Mouse (Mus musculus) MEL (cell line): ENCODE measurements around the gene Atg5. TPM values are rescaled to one million over a fixed set of nuclear protein-coding genes. Genes with fewer than 3 reads are reported as not detected.

Experiments
- DNase-seq: peaks from one replicate; pipeline ENCODE4 v3.0.0; 2011; ENCODE audit warnings: low read depth, low spot score
- H3K27ac ChIP-seq: 2 replicates; pipeline ENCODE4 v1.5.1; 2012; ENCODE audit warnings: low read depth, mild to moderate bottlenecking, control low read depth, low read length, moderate library complexity; ENCODE audit not compliant: control insufficient read depth
- H3K27me3 ChIP-seq, 2 experiments: fragments of 150-350 bp in 1 of 2; sonication (generic) in 1 of 2; 2 replicates each; pipeline ENCODE4 v1.6.1; 2012; ENCODE audit warnings: low read length in 2 of 2, mild to moderate bottlenecking in 2 of 2, improper control_type of control experiment in 1 of 2, moderate library complexity in 1 of 2; ENCODE audit not compliant: insufficient read depth in 2 of 2, control insufficient read depth in 1 of 2
- H3K36me3 ChIP-seq, 2 experiments: 2 replicates each; pipeline ENCODE4 v1.6.1; 2012 to 2014; ENCODE audit warnings: low read length in 2 of 2, improper control_type of control experiment in 1 of 2, inconsistent platforms in 1 of 2, mild to moderate bottlenecking in 1 of 2; ENCODE audit not compliant: insufficient read depth in 2 of 2, control insufficient read depth in 1 of 2
- H3K4me1 ChIP-seq, 2 experiments: fragments of 150-350 bp in 1 of 2; sonication (generic) in 1 of 2; 2 replicates each; pipeline ENCODE4 v1.6.1; 2012; ENCODE audit warnings: low read length in 2 of 2, improper control_type of control experiment in 1 of 2, mild to moderate bottlenecking in 1 of 2; ENCODE audit not compliant: insufficient read depth in 2 of 2, control insufficient read depth in 1 of 2
- H3K4me3 ChIP-seq, 2 experiments: fragments of 150-350 bp in 1 of 2; sonication (generic) in 1 of 2; 2 replicates each; pipeline ENCODE4 v1.5.1; 2012; ENCODE audit warnings: low read depth in 2 of 2, low read length in 2 of 2, mild to moderate bottlenecking in 2 of 2, moderate library complexity in 2 of 2, control low read depth in 1 of 2, improper control_type of control experiment in 1 of 2; ENCODE audit not compliant: control insufficient read depth in 1 of 2, insufficient read depth in 1 of 2
- H3K79me2 ChIP-seq: 2 replicates; pipeline ENCODE4 v1.6.1; 2012; ENCODE audit warnings: mild to moderate bottlenecking, low read length, moderate library complexity; ENCODE audit not compliant: control insufficient read depth, poor library complexity, insufficient read depth
- H3K9ac ChIP-seq: 2 replicates; pipeline ENCODE4 v1.6.1; 2012; ENCODE audit warnings: low read depth, mild to moderate bottlenecking, control low read depth, low read length, moderate library complexity; ENCODE audit not compliant: control insufficient read depth, poor library complexity, severe bottlenecking
- H3K9me3 ChIP-seq: fragments of 150-350 bp; sonication (generic); replicated peaks from 2 replicates; pipeline ENCODE4 v1.6.1; 2012; ENCODE audit warnings: mild to moderate bottlenecking, low read length, improper control_type of control experiment, moderate library complexity; ENCODE audit not compliant: insufficient read depth
- BHLHE40 ChIP-seq: IDR thresholded peaks from 2 replicates; pipeline ENCODE4 v1.6.1; 2012; ENCODE audit warnings: low read depth, mild to moderate bottlenecking, inconsistent platforms, low read length, improper control_type of control experiment, borderline replicate concordance
- CHD2 ChIP-seq: IDR thresholded peaks from 2 replicates; pipeline ENCODE4 v1.6.1; 2011; ENCODE audit warnings: low read length, improper control_type of control experiment
- E2F4 ChIP-seq: IDR thresholded peaks from 2 replicates; pipeline ENCODE4 v1.6.1; 2011; ENCODE audit warnings: low read depth, low read length, improper control_type of control experiment, borderline replicate concordance
- ELF1 ChIP-seq: IDR thresholded peaks from 2 replicates; pipeline ENCODE4 v1.6.1; 2014; ENCODE audit warnings: low read depth, mild to moderate bottlenecking, inconsistent platforms, low read length, improper control_type of control experiment, moderate library complexity
- HCFC1 ChIP-seq: IDR thresholded peaks from 2 replicates; pipeline ENCODE4 v1.6.1; 2012; ENCODE audit warnings: low read depth, mild to moderate bottlenecking, inconsistent platforms, low read length, improper control_type of control experiment, moderate library complexity
- KAT2A ChIP-seq: conservative IDR thresholded peaks from 2 replicates; pipeline ENCODE4 v1.6.1; 2012; ENCODE audit warnings: low read depth, low read length, improper control_type of control experiment, inconsistent platforms
- MAFK ChIP-seq: IDR thresholded peaks from 2 replicates; pipeline ENCODE4 v1.6.1; 2011; ENCODE audit warnings: low read depth, mild to moderate bottlenecking, low read length, improper control_type of control experiment, borderline replicate concordance
- MAZ ChIP-seq: IDR thresholded peaks from 2 replicates; pipeline ENCODE4 v1.6.1; 2012; ENCODE audit warnings: low read depth, mild to moderate bottlenecking, inconsistent platforms, low read length, improper control_type of control experiment
- MEF2A ChIP-seq: IDR thresholded peaks from 2 replicates; pipeline ENCODE4 v1.6.1; 2014; ENCODE audit warnings: low read depth, mild to moderate bottlenecking, inconsistent platforms, low read length, improper control_type of control experiment; ENCODE audit not compliant: poor library complexity, insufficient replicate concordance, severe bottlenecking; ENCODE audit errors: extremely low read depth
- MXI1 ChIP-seq: IDR thresholded peaks from 2 replicates; pipeline ENCODE4 v1.6.1; 2011; ENCODE audit warnings: mild to moderate bottlenecking, low read depth, low read length, improper control_type of control experiment
- POLR2A ChIP-seq, 2 experiments: IDR thresholded peaks; 2 replicates each; pipeline ENCODE4 v1.6.1; 2011 to 2012; ENCODE audit warnings: low read length in 2 of 2, mild to moderate bottlenecking in 2 of 2, control low read depth in 1 of 2, improper control_type of control experiment in 1 of 2, low read depth in 1 of 2, moderate library complexity in 1 of 2; ENCODE audit not compliant: control insufficient read depth in 1 of 2, insufficient read depth in 1 of 2, poor library complexity in 1 of 2
- POLR2AphosphoS2 ChIP-seq: IDR thresholded peaks from 2 replicates; pipeline ENCODE4 v1.6.1; 2011; ENCODE audit warnings: low read length, improper control_type of control experiment
- POLR2AphosphoS5 ChIP-seq: IDR thresholded peaks from 2 replicates; pipeline ENCODE4 v1.6.1; 2012; ENCODE audit warnings: low read depth, borderline replicate concordance, mild to moderate bottlenecking, inconsistent platforms, low read length, moderate library complexity, mixed read lengths
- RCOR1 ChIP-seq: IDR thresholded peaks from 2 replicates; pipeline ENCODE4 v1.6.1; 2012; ENCODE audit warnings: low read depth, mild to moderate bottlenecking, inconsistent platforms, low read length, improper control_type of control experiment
- SIN3A ChIP-seq: IDR thresholded peaks from 2 replicates; pipeline ENCODE4 v1.6.1; 2012; ENCODE audit warnings: low read length, improper control_type of control experiment, inconsistent platforms
- TAL1 ChIP-seq: IDR thresholded peaks from 2 replicates; pipeline ENCODE4 v1.6.1; 2012; ENCODE audit warnings: mild to moderate bottlenecking, inconsistent platforms, low read length, moderate library complexity, mixed read lengths
- TCF12 ChIP-seq: IDR thresholded peaks from 2 replicates; pipeline ENCODE4 v1.6.1; 2014; ENCODE audit warnings: low read depth, mild to moderate bottlenecking, inconsistent platforms, low read length, improper control_type of control experiment, moderate library complexity
- UBTF ChIP-seq: IDR thresholded peaks from 2 replicates; pipeline ENCODE4 v1.6.1; 2012; ENCODE audit warnings: low read depth, mild to moderate bottlenecking, inconsistent platforms, low read length, improper control_type of control experiment, moderate library complexity, borderline replicate concordance; ENCODE audit not compliant: insufficient read depth
- USF1 ChIP-seq: IDR thresholded peaks from 2 replicates; pipeline ENCODE4 v1.6.1; 2014; ENCODE audit warnings: low read depth, mild to moderate bottlenecking, inconsistent platforms, low read length, improper control_type of control experiment, moderate library complexity
- ZKSCAN1 ChIP-seq: IDR thresholded peaks from 2 replicates; pipeline ENCODE4 v1.6.1; 2012; ENCODE audit warnings: low read depth, mild to moderate bottlenecking, inconsistent platforms, low read length, improper control_type of control experiment, moderate library complexity
- ZMIZ1 ChIP-seq: IDR thresholded peaks from 2 replicates; pipeline ENCODE4 v1.6.1; 2012; ENCODE audit warnings: low read depth, mild to moderate bottlenecking, inconsistent platforms, low read length, improper control_type of control experiment, moderate library complexity
- ZNF384 ChIP-seq: IDR thresholded peaks from 2 replicates; pipeline ENCODE4 v1.6.1; 2012; ENCODE audit warnings: low read depth, mild to moderate bottlenecking, inconsistent platforms, low read length, improper control_type of control experiment
- polyA plus RNA-seq, 2 experiments: library from polyadenylated mRNA; stranded (reverse) in 1 of 2; unstranded in 1 of 2; fragments of >175 nt in 1 of 2; fragments of >200 nt in 1 of 2; gene quantifications; 2 replicates each; pipeline versions ENCODE4 v1.2.1 to v1.2.4; 2012; ENCODE audit warnings: low replicate concordance in 2 of 2, low read depth in 1 of 2; ENCODE audit not compliant: insufficient read length in 2 of 2, insufficient read depth in 1 of 2, missing spikeins in 1 of 2
- total RNA-seq: library from RNA; depleted of rRNA; stranded (reverse); fragments of 300-350 nt; gene quantifications from 2 replicates; pipeline ENCODE4 v1.2.3, GENCODE M21; 2012

The Atg5 gene
- total and polyA plus RNA-seq, 3 experiments, result 28.8 to 30.2 TPM; not detected in 1

DNA sequence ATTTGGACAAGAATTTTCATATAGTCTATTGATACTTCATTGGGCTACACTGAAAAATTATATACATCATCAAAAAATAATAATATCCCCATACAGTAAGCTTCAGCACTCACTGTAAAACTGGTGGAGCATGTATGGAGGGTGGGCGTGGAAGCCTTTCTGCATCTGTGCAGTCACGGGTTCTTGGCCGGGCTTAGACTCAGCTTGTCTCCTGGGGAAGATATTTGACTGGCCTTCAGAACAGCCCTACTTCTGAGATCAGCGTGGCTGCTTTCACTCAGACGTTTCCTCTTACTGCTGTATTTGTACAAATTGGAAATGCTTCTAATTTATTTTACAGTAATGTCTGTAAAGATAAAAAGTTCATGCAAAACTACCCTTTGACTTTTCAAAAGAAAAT lies 71.2 kb downstream of the Atg5 start:
- peaks cover 3% of the 10 kb centered on the region; the same call in 1 of the 2 replicates for H3K79me2 ChIP-seq
- H3K4me1 ChIP-seq, result peaks cover 9 to 18% of the 10 kb centered on the region in 2 experiments
- no peak overlapping the region for H3K9ac ChIP-seq
- peaks cover 1 to 19% of the 10 kb centered on the region in 2 experiments; a peak in 2 of 4 replicates for H3K36me3 ChIP-seq
- TF ChIP-seq TAL1 (no peak), RCOR1 (no peak), TCF12 (no peak), ELF1 (no peak)
- no peaks in the 10 kb centered on the region for H3K9me3 ChIP-seq
- no peak overlapping the region for H3K27ac ChIP-seq
- no peaks in the 10 kb centered on the region for H3K27me3 ChIP-seq
- no peak for DNase-seq
- H3K4me3 ChIP-seq, result no peak overlapping the region

DNA sequence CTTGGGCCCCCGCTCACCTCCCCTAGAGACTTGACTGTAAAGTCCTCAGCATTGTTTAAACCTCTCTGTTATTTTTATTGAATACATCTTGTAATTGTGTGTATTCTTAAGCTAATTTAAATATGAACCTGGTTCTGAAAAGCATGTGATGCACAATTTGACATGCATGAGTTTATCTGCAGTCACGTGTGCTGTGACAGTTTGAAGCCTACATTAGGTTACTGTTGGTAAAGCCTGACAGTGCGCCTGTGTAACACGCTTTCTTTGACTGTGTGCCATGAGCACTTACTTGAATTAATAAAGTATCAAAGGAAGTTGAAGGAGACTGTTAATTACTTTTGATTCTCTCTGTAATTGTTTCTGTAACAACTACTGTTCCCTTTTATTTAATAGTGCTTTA lies 72.8 kb downstream of the Atg5 start:
- Histone ChIP-seq H3K36me3 (peaks cover 1 to 18% of the 10 kb centered on the region in 2 experiments; a peak in 2 of 4 replicates), H3K4me1 (peaks cover 9 to 13% of the 10 kb centered on the region in 2 experiments), H3K27me3 (no peaks in the 10 kb centered on the region), H3K9me3 (no peaks in the 10 kb centered on the region), H3K9ac (no peak overlapping the region), H3K79me2 (peaks cover 3% of the 10 kb centered on the region; the same call in 1 of the 2 replicates), H3K4me3 (no peak overlapping the region), H3K27ac (no peak overlapping the region)
- TF ChIP-seq BHLHE40 (no peak), POLR2AphosphoS5 (no peak), ELF1 (no peak)
- DNase-seq, result no peak

DNA sequence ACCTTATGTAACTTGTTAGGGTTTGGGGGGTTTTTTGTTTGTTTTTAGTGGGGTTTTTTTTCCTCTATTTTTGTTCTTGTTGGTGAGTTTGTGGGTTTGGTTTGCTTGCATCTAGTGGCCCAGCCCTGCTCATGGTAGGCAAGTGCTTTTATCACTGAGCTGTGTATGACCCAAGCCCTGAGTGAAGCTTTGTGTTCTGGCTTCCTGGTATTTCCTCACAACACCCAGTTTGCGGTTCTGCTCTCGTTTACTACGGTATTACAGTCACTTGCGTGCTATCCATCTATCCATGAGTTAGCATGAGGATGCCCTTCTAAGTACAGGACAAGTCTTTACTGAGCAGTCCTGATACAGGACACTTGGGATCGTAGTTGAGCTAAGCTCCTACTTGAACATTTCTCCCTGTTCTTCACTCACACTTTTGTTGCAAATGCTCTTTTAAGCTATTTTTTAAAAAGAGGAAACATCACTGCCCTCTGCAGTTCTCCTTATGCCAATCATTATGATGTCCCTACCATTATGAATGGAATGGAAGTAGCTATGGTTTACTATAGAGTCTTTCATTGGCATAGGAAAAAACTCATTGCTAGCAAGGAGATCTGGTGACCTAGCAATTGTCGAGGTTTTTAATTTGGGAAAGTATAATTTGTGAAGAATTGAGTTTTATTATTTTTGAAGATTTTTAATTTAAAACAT lies 73.8 kb downstream of the Atg5 start:
- Histone ChIP-seq H3K36me3 (peaks cover 1 to 11% of the 10 kb centered on the region in 2 experiments; a peak in 3 of 4 replicates), H3K4me3 (no peak overlapping the region), H3K27ac (no peak overlapping the region)
- TF ChIP-seq CHD2 (no peak), ZMIZ1 (no peak), SIN3A (no peak), MAZ (no peak), USF1 (no peak), TCF12 (no peak), POLR2A (IDR thresholded peaks at IDR 0.05; ENCODE audit: control insufficient read depth in 1 of 2, insufficient read depth in 1 of 2, low read depth in 1 of 2, low read length in 2 of 2, poor library complexity in 1 of 2) (no peak), ZKSCAN1 (no peak), HCFC1 (no peak), ZNF384 (no peak), POLR2AphosphoS2 (no peak), E2F4 (no peak), UBTF (no peak), KAT2A (no peak), MEF2A (no peak), MAFK (no peak), MXI1 (no peak)
- TF ChIP-seq, all 39 proteins: peak for 0
- DNase-seq, result no peak
- Histone ChIP-seq H3K27me3 (no peaks in the 10 kb centered on the region), H3K9ac (no peak overlapping the region), H3K4me1 (peaks cover 5 to 7% of the 10 kb centered on the region in 2 experiments), H3K79me2 (peaks cover 3% of the 10 kb centered on the region; the same call in 1 of the 2 replicates), H3K9me3 (no peaks in the 10 kb centered on the region)
